Mouse (Mus musculus): Measurements from ENCODE around the gene Creg2.
A peak's percentile ranks its signal among the peaks of the same experiment; 100 is the strongest.
"Not testable (repeated sequence)": the region's sequence is repeated elsewhere in the genome, so short reads cannot be mapped to it uniquely, and the experiment has no call there.

Creg2 gene

DNA sequence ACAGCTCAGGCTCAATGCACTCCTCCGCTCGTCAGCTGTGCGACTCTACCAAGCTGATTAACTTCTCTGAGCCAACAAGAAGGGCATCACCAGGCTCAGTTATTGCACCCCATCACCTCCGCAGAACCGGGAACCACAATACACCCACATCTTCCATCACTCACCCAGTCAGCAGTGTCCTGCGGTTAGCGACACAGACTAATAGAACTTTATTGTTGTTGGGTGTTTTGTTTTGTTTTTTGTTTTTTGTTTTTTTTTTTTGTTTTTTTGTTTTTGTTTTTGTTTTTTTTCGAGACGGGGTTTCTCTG, at the start of gene Creg2:
TSS of gene Creg2 (minus strand) at position 234 of the 308 bp plus-strand sequence.
- DNase-seq, result no peak

DNA sequence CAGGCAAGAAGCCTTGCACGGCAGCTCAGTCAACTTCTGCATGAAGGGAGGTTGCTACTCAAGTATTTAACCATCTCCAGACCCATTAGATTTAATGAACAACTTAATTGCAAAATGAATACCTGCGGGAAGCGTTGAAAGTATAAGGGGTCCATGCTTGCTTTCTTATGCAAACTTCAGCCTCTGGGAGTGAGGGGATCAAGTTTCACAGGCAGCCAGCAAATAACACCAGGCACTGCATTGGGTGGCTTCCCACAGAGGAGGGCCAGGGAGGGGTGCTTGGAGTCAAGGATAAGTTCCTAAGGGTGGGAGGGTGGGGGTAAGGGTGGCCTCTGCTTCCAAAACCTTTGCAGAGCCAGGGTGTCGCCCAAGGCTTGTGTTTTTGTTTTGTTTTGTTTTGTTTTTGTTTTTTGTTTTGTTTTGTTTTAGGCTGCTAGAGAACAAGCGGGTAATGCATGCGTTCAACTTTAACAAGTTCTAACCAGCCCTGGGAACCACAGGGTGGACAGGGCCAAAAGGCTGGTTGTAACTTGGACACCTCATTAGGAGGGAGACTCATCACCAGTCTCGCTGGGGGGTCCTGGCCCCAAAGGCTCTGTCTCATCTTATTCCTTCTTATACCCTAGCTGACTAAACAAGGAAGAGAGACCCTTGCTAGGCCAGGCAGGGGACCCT, 49.5 kb upstream of the Creg2 start:
- no peak for DNase-seq

DNA sequence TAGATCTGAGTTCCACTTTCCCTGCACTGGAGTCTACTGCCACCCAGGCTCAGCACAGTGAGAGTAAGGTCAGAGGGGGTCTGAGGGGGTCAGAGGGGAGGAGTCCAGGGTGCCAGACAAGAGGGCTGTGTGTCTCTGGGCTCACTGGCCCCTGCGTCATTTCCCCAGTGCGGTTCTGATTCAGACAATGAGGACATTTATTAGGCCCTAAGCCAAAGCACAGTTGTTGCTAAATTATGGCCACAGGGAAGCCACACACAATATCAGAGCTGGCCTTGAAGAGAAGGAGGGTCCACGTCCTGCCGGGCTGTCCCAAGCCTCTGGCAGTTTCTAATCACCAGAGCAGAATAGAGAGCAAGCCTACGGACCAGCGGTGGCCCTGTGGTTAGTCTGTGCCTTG, 47.2 kb upstream of the Creg2 start:
- no peak for DNase-seq

DNA sequence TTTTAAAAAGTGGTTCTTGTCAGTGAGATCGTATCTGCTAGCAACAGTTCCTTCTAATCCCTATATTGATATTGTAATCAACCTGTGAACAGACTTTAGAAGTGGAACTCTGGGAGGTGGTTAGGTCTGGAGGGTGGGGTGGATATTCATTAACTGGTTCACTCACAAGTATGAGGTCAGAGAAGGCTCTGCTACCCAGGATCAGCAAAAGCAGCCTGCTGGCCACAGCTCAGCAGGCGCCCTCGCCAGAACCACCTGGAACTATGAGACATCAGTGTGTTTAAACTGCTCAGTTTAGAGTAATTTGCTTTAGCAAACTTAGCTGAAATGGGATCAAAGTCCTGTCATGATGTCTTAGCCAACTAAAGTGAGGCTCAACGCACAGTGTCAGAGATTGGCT, 43.9 kb upstream of the Creg2 start:
- DNase-seq, result no peak

DNA sequence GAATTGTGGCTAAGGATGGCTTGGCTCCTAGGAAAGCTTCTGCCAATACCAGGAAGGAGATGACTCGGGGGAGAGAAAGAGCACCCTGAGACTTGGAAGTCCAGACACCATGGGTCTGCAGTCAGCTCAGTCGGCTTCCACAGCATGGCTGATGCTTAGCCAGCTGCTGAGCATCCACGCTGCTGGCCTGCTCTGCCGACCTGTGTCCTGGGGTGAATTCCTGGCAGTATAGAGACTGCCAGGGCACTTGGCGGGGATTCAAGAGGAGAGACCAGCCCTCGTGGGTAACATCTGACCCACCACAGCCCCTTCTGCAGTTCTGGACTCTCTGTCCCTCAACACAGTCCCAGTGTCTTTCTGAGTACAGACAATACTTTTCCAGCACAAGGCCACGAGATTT, 43.5 kb upstream of the Creg2 start:
- no peak for DNase-seq

DNA sequence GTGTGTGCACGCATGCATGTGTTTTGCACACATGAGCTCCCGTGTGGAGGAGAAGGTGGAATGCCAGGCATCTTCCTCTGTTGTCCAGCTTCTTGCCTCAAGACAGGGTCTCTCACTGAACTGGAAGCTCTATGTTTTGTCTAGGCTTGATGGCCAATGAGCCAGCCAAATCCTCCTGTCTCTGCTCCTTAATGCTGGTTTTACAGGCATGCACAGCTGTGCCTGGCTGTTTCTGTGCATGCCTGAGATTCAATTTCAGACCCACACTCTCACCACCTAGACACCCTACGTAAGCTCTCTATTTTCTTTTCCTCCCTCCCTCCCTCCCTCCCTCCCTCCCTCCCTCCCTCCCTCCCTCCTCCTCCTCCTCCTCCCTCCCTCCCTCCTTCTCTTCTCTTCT, 40.7 kb upstream of the Creg2 start:
- DNase-seq, result no peak

DNA sequence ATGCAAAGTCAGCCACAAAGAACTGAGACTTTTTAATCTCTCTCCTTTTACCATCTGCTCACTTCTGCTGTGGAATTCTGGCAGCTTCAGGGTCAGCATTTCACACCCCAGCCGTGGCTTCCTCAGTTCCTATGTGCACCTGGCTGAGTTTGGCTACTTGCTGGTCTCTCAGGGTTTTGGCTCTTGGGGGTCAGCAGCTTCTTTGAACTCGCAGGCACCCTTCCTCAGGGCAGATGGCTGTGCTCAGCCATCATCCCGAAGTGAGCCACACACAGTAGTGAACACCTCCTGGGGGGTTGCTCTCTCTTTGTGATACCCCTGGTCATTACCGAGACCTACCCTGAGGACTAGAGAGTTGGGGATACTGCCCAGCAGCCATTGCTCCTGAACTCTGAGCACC, 39.8 kb upstream of the Creg2 start:
- no peak for DNase-seq

DNA sequence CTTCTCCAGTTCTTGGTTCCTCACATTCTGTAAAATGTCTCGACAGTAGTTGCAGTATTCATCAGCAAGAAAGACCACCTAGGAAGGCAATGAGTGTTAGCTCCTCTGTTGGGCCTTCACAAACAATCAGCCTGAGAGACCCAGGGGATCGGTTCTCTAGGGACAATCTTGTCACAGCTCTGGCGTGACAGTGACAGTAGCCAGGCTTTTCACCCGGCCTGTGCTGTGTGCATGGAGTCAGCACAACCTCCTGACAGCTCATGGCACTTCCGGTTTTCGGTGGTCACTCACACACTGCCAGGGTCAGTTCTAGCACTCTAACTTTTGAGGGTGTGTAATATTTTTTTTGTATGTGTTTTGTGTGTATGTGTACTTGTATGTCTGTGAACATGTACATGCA, 37.3 kb upstream of the Creg2 start:
- DNase-seq, result no peak

DNA sequence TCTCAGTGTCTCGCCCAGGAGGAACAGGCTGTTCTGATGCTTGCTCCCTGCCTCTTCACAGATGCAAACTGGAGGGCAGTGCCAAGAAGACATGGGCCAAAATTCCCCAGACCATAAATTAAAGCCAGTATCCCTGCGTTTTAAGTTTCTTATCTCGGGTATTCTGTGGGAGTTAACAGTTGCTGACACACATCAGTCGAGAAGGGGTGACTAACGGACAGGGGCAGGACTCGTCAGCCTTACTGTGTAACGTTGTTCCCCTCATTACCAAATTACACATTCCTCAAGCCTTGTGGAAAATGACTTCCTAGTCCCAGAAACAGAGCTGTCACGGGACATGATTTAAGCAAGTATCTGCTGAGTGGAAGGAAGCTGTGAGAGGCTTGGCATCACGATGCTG, 36.0 kb upstream of the Creg2 start:
- DNase-seq, result no peak

DNA sequence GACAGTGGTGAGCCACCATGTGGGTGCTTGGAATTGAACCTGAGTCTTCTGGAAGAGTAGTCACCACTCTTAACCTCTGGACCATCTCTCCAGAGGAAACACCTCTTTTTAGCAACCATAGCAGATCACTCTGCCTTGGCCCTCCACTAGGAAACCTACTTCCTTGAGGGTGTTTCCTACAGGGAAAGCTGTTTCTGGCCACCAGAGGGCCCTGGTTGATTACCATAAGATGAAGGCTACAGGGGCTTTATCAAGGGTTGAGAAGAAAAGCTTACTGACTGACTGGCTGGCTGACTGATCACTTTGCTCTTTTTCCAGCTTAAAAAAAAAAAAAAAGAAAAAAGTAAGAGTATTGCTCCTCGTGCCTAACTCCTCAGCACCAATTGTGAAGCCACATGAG, 34.6 kb upstream of the Creg2 start:
- DNase-seq, result peak; percentile 38

DNA sequence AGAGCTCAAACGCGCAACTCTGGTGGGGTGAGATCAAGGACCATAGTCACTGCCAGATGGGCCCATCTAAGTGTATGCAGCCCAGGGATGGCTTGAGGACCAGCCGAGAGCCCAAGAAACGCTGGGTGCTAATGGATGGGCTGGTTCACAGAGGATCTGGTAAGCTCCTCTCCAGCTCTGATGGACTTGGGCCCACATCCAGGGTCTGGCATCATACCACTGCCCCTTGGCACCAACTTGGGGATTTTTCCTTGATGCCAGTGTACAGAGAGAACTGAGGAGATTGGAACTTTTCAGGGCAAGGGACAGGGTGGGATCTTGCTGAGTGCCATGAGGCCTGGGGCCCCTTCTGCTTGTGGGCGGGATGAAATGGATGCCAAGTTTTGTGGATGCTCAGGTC, 30.4 kb upstream of the Creg2 start:
- no peak for DNase-seq

DNA sequence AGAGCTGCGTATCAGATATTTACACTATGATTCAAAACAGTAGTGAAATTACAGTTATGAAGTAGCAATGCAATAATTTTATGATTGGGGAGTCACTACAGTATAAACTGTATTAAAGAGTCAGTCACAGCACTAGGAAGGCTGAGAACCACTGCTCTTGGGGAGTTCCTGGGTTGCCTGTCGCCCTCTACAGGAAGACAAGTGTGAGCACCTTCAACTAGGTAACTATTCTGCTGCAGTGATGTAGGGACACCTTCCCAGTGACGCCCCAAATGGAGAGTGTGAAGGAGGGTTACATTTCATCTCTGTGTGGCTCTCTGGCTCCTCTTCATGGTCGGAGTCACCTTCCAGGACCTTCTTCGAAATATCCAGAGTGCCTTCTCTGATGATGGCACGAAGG, 29.3 kb upstream of the Creg2 start:
- no peak for DNase-seq

DNA sequence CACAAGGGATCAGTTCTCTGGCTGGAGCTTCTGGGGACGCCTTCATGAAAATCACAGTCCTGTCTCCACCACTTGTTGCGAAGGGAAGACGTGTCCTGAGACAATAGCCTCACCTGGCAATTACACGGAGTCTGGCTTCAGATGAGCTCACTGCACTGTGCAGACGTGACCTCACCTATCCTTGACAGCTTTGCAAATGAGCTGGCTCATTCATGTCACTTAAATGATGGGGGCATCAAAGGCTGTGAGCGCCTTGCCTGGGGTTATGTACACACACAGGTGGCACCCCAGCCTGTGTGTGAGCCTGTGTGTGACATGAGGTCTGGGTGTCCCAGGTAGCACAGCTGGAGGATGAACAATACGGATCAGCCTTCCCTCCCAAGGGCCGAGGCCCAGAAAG, 27.6 kb upstream of the Creg2 start:
- no peak for DNase-seq

DNA sequence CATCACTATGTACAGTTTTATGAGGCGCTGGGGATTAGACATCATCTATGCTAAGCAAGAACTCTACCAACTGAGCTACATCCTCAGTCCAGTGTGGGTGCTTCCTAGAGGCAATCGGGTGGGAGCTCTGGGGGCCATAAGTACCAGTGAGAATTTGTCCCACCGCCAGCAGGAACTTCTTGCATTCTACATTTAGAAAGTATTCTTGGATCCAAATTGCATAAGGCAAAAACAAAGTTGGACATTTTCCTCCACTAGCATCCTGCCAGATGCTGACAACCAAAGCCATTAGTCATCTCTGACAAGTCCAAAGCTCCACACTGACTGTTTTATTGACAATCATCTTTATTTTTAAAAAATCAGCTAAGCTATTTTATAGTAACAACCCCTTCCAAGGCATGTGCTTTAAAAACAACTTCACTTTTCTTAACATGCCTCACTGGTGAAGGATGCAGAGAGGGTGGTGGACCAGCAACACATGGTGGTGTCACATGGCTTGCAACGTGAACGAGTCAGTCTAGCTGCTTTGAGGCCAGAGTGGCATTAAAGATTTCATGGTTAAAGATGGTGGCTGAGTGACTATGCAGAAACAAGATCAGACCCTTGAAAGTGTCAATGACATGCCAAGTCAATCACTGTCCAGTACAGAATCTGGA, 25.1 kb upstream of the Creg2 start:
- no peak for DNase-seq

DNA sequence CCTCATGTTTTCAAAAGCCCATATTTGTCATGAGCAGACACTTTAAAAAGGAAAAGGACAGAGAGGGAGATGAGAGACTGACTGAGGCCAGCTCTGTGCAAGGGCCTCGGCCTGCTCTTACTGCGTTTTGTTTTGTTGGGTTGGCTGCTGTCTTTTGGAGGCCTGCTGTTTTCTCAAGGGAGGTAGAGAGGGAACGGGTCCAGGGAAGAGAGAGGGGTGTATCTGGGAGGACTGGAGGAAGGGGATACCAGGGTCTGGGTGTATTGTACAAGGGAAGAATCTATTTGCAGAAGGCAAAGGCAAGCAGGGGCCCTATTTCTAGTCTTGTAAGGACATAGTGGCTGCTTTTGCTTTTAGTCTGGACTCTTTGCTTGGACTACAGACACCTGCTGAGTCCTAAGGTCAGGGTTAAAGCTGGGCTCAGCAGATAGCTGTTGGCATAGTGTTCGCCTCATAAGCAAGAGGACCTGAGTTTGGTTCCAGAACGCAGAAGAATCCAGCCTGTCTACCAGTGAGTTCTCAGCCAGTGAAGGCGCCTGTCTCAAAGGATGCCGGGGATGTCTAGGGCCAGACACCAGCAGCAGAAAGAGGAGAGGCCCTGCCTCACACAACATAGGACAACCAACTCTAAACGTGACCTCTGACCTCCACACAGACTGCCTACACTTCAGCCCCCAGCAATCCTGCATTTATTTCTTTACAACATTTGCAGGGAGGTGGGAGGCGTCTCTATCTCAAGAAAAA, 21.3 kb upstream of the Creg2 start:
- DNase-seq, result no peak

DNA sequence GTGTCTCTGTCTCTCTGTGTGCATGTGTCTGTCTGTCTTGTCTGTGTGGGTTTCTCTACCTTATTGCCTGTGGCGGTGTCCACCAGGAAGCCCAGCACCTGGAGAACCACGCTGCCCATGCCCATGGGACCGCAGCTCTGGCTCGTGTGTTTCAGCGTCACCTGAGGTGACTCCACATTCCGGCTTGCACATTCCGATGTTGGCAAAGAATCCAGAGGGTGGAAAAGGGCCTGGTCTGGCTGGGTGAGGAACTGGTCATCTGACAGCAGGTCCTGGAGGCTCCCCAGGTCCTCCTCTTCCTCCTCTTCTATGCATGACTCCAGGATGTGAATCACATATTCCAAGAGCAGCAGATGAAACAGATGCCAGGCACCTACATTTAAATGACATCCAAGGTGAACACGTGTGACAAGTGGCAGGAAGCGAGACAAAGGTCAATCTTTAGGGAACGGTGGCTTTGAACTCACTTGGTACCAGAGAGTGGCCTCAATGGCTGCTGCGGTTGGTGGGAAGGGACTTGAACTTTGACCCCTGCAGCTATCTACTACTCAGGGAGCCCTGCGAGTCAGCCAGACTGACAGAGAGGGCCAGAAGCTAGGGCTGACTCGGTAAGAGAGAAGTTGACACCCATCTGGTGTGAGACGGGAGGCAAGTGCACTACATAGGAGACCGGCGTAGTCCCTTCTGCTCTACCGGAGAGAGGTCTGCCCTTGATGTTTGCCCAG, 19.1 kb upstream of the Creg2 start:
- no peak for DNase-seq

DNA sequence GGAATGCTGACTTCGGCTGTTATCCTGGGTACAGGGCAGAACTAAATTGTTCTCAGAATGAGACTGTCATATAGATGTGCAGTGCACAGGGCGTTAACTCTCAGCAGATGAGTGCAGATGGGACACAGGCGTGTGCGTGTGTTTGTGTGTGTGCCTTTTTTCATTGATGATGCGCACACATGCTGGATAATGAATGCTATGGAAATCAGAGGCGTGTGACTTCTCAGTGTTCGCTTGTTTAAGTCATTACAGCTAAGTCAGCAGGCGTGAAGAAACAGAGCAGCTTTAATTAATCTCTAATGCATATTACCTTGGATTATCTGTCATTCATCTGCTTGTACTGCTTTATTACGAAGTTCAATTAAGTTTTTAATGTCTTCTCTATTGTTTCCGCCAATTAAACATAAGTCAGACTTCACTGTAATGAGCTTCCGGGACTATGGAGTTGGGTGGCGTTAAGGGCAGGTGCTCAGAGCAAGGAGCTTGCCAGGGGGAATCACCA, 15.5 kb upstream of the Creg2 start:
- no peak for DNase-seq

DNA sequence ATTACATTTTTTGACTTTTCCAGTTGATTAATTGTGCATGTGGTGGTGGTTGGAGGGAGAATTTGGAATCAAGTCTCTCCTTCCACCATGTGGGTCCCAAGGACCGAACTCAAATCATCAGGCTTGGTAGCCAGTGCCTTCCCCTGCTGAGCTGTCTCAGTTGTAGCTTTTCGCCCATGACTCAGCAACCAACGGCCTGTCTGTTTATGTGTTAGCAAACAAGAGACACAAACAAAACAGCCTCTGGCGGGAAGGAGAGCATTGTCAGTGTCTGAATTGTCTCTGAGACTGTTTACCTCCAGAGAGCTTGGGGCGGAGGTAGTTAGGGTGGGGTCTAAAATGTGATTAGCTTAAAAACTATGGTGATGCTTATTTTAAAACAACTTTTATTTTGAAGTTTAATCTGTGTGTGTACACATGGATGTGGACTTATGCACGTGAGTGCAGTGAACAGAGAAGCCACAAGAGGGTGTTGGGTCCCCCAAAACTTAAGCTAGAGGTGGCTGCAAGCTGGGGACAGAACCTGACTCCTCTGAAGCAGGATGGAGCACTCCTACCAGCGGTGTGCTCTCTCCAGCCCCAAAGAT, 12.9 kb upstream of the Creg2 start:
- no peak for DNase-seq

DNA sequence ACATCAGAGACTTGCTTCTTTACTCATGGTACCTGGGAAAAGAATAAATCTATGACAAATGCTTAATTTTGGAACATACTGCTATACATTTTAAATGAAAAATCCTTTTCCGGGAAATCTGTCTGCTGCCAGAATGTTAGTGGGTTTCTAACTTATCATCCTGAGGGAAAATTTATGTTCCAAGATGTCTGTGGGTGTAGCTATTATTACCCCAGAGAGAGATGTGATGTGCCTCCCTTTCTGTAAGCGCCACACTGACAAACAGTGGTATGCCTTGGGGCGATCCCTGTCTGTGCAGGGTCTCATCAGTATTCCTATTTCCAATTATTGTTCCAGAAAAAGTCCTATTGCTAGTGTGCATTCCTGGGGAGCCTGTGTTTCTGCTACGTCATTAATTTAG, 11.8 kb upstream of the Creg2 start:
- DNase-seq, result no peak

DNA sequence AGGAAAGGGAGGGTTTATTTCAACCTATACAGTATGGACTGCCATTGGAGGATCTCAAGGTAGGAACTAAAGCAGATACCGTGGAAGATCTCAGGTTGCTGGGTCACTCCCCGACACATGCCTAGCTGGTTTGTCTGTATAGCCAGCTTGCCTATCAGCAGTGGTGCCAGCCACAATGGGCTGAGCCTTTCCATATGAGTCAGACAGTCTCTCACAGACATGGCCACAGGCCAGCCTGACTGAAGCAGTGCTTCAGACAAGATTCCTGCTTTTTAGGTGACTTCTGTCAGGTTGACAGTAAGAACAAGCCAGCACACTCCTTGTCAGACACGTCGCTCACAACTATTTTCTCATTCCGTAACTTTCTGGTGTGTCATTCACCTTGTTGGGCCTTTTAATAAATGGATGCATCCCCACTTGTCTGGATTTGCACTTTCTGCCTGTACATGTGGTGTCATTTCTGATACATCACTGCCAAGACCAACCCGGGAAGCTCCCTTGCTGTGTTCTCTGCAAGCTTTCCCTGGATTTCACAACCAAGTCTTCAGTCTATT, 5.8 kb upstream of the Creg2 start:
- DNase-seq, result no peak

DNA sequence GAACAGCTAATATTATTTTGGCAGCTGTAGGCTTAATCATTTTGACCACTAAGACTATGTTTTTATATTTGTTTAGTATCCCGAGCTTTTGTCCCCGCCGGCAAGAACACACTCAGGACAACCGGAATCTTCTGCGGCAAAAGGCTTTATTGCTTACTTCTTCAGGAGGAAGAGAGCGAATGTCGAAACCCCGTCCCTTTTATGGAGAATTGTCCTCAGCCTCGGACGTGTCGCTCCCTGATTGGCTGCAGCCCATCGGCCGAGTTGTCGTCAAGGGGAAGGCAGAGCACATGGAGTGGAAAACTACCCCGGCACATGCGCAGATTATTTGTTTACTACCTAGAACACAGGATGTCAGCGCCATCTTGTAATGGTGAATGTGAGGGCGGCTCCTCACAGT, 3.6 kb upstream of the Creg2 start:
- DNase-seq, result not testable (repeated sequence)

DNA sequence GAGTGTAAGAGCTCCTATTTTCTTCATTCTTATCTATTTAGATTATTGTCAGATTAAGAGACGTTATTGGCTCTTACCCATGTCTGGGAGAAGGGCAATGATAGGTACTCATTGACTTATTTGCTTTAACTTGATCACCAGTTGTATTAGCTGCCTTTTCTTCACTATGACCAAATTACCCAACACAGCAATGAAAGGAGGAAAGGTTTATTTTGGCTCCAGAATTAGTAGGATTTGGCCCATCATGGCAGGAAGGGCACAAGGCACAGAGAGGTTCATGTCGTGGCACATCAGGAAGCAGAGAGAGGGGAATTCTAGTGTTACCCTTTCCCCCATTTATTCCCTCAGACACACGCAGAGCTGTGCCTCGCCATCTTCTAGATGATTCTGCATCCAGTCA, 1.8 kb upstream of the Creg2 start:
- DNase-seq, result no peak
